Mouse (Mus musculus): ENCODE data around the gene Dixdc1. TPM values are rescaled to one million over a fixed set of nuclear protein-coding genes. Genes with fewer than 3 reads are reported as not detected.
A peak's percentile ranks its signal among the peaks of the same experiment; 100 is the strongest.

Dixdc1 gene
- polyA plus RNA-seq, 1 experiment from 2014 or later = 31.6 TPM

- 43% methylated on average over 11 of the region's 11 CpGs for WGBS
Observed at GRCm38 (mm10) chr9:50616161-50616560, 123.2 kb downstream of the Dixdc1 start.

More at GRCm38 (mm10) chr9:50616161-50616560, 123.2 kb downstream of the Dixdc1 start:
- Histone ChIP-seq H3K4me2 (ENCODE audit: low read length) (peak overlapping the region; percentile 69), H3K36me3 (ENCODE audit: control insufficient read depth, insufficient read depth, low read length) (peaks cover 18% of the 10 kb centered on the region), H3K4me1 (ENCODE audit: control insufficient read depth, insufficient read depth, low read depth, low read length) (peaks cover 11% of the 10 kb centered on the region), H3K27me3 (replicated peaks; ENCODE audit: control insufficient read depth, insufficient read depth, low read length) (no peaks in the 10 kb centered on the region), H3K9me3 (ENCODE audit: control insufficient read depth, low read length) (no peaks in the 10 kb centered on the region), H3K27ac (ENCODE audit: low read depth, low read length) (no peak overlapping the region), H3K4me3 (ENCODE audit: low read length) (peak overlapping the region; percentile 90), H3K9ac (ENCODE audit: low read depth, low read length) (peak overlapping the region; percentile 93)
- no peak for ATAC-seq

Other genes starting within 250 kb of the Dixdc1 start
- gene Plet1, start 245.0 kb downstream of the Dixdc1 start, polyA plus RNA-seq (2015; fragmentation: Nextera tagmentation; extraction: Ambion mirVana) = 0.90 and 1.1 TPM in 2 replicates
- gene Pts, start 210.8 kb downstream of the Dixdc1 start, polyA plus RNA-seq (2015; fragmentation: Nextera tagmentation; extraction: Ambion mirVana) = 95.6 and 113 TPM in 2 replicates
- gene Il18, start 184.7 kb downstream of the Dixdc1 start, polyA plus RNA-seq (2015; fragmentation: Nextera tagmentation; extraction: Ambion mirVana) = 19.3 and 21.9 TPM in 2 replicates
- gene Bco2, start 184.3 kb downstream of the Dixdc1 start, polyA plus RNA-seq (2015; fragmentation: Nextera tagmentation; extraction: Ambion mirVana) = 0.59 and 0.64 TPM in 2 replicates
- gene Tex12, start 178.2 kb downstream of the Dixdc1 start, polyA plus RNA-seq (2015; fragmentation: Nextera tagmentation; extraction: Ambion mirVana) = 0.34 and 0.36 TPM in 2 replicates
- gene Sdhd, start 135.7 kb downstream of the Dixdc1 start, polyA plus RNA-seq (2015; fragmentation: Nextera tagmentation; extraction: Ambion mirVana) = 283 and 319 TPM in 2 replicates
- gene Timm8b, start 135.6 kb downstream of the Dixdc1 start, polyA plus RNA-seq (2015; fragmentation: Nextera tagmentation; extraction: Ambion mirVana) = 311 and 364 TPM in 2 replicates
- 5.2 and 7.1 TPM in 2 replicates for gene Pih1d2, start 122.2 kb downstream of the Dixdc1 start, polyA plus RNA-seq (2015; fragmentation: Nextera tagmentation; extraction: Ambion mirVana)
- 15.3 and 16.4 TPM in 2 replicates for gene Nkapd1, start 122.1 kb downstream of the Dixdc1 start, polyA plus RNA-seq (2015; fragmentation: Nextera tagmentation; extraction: Ambion mirVana)
- gene Dlat, start 79.7 kb downstream of the Dixdc1 start, polyA plus RNA-seq (2015; fragmentation: Nextera tagmentation; extraction: Ambion mirVana) = 58.8 and 60.1 TPM in 2 replicates
- 2.1 and 2.5 TPM in 2 replicates for gene 2310030G06Rik, start 7.0 kb upstream of the Dixdc1 start, polyA plus RNA-seq (2015; fragmentation: Nextera tagmentation; extraction: Ambion mirVana)
- 16.3 and 20.9 TPM in 2 replicates for gene Cryab, start 11.8 kb upstream of the Dixdc1 start, polyA plus RNA-seq (2015; fragmentation: Nextera tagmentation; extraction: Ambion mirVana)
- gene Hspb2, start 12.8 kb upstream of the Dixdc1 start, polyA plus RNA-seq (2015; fragmentation: Nextera tagmentation; extraction: Ambion mirVana) = 1.1 and 5.2 TPM in 2 replicates
- gene Fdxacb1, start 28.7 kb upstream of the Dixdc1 start, polyA plus RNA-seq (2015; fragmentation: Nextera tagmentation; extraction: Ambion mirVana) = 10.7 and 11.1 TPM in 2 replicates
- gene Alg9, start 35.5 kb upstream of the Dixdc1 start, polyA plus RNA-seq (2015; fragmentation: Nextera tagmentation; extraction: Ambion mirVana) = 57.9 and 65.7 TPM in 2 replicates
- gene 1110032A03Rik, start 36.0 kb upstream of the Dixdc1 start, polyA plus RNA-seq (2015; fragmentation: Nextera tagmentation; extraction: Ambion mirVana) = 57.7 and 61.7 TPM in 2 replicates
- 41.1 and 48.1 TPM in 2 replicates for gene Ppp2r1b, start 105.8 kb upstream of the Dixdc1 start, polyA plus RNA-seq (2015; fragmentation: Nextera tagmentation; extraction: Ambion mirVana)